Mouse (Mus musculus): ENCODE results near the gene Atg10. TPM values are rescaled to one million over a fixed set of nuclear protein-coding genes. Genes with fewer than 3 reads are reported as not detected.

Gene Atg10
- polyA plus RNA-seq, 1 experiment from 2014 or later: 16.8 TPM

DNA sequence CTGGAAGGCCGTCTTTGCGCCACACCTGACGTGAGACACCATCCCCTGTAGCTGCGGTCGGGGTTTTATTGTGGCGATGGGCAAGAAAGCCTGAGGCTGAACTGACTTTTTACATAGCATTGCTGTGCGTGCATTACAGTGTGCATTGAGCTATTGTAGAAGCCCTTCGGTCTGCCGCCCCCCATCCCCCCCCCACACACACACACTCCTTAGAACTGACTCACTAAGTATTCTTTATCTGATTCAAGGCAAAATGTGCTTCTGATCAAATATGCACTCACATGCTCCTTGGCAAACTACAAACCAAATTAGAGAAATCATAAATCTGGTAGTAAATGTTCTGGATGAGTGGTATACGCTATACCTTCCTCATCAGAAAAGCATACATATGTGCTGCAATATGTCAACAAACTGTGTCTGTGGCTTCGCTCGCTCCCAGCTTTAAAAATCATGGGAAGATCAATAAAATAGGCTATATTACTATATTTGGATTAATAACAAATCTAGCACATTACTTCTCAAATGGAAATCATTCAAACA lies 137.3 kb downstream of the Atg10 start:
- no peak overlapping the region for H3K4me3 ChIP-seq (ENCODE audit: low read length)
- H3K4me2 ChIP-seq (ENCODE audit: low read depth, low read length): no peak overlapping the region
- H3K27ac ChIP-seq (ENCODE audit: low read length): no peak overlapping the region
- ATAC-seq: no peak
- H3K4me1 ChIP-seq (ENCODE audit: control insufficient read depth, insufficient read depth, low read length): no peaks in the 10 kb centered on the region
- H3K27me3 ChIP-seq (replicated peaks; ENCODE audit: control insufficient read depth, insufficient read depth, low read length): no peaks in the 10 kb centered on the region
- no peaks in the 10 kb centered on the region for H3K9me3 ChIP-seq (ENCODE audit: control insufficient read depth, low read length)
- H3K9ac ChIP-seq (ENCODE audit: low read depth, low read length): no peak overlapping the region
- 90% methylated on average over 12 of the region's 12 CpGs for WGBS
- no peaks in the 10 kb centered on the region for H3K36me3 ChIP-seq (ENCODE audit: control insufficient read depth, insufficient read depth, low read length)

DNA sequence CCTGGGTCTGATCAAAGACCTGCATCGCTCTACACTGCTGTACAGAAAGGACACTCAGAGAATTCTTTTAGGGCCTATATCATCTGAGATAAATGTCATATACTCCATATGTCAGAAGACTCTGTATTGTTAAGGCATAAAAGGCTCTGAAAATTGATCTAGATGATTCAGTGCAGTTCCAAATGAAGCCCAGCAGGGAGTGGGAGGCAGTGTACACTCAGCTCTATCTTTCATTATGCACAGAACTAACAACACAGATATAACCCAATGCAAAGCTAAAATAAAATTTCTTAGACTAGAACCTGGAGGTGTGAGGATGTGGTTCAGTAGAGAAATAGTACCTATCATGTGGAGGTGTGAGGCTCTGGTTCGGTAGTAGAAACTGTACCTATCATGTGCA lies 151.4 kb downstream of the Atg10 start:
- H3K36me3 ChIP-seq (ENCODE audit: control insufficient read depth, insufficient read depth, low read length): no peaks in the 10 kb centered on the region
- H3K4me2 ChIP-seq (ENCODE audit: low read depth, low read length): no peak overlapping the region
- no peaks in the 10 kb centered on the region for H3K27me3 ChIP-seq (replicated peaks; ENCODE audit: control insufficient read depth, insufficient read depth, low read length)
- H3K4me1 ChIP-seq (ENCODE audit: control insufficient read depth, insufficient read depth, low read length): no peaks in the 10 kb centered on the region
- no peaks in the 10 kb centered on the region for H3K9me3 ChIP-seq (ENCODE audit: control insufficient read depth, low read length)
- H3K4me3 ChIP-seq (ENCODE audit: low read length): no peak overlapping the region
- WGBS: 92% methylated on average over 2 of the region's 2 CpGs
- ATAC-seq: no peak
- no peak overlapping the region for H3K9ac ChIP-seq (ENCODE audit: low read depth, low read length)
- no peak overlapping the region for H3K27ac ChIP-seq (ENCODE audit: low read length)

DNA sequence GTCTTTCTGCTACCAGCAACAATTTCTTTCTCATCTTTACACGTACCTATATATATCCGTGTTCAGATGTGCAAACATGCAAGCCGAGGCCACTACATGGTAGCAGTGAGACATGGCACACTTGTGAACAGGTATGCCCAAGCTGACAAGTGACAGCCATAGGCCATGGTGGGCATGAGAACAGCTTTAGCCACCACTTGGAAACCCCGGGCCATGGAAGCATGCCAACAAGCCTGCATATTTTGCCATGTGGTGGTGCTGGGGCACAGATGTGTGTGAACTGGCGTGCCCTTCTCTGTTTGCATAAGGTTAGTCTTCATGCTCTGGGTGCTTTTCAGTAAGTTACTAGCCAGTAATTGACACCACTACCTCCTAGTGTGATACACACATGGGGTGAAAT lies 162.9 kb downstream of the Atg10 start:
- WGBS: 93% methylated on average over 5 of the region's 5 CpGs
- Histone ChIP-seq H3K36me3 (ENCODE audit: control insufficient read depth, insufficient read depth, low read length) (no peaks in the 10 kb centered on the region), H3K9me3 (ENCODE audit: control insufficient read depth, low read length) (no peaks in the 10 kb centered on the region), H3K27ac (ENCODE audit: low read length) (no peak overlapping the region), H3K9ac (ENCODE audit: low read depth, low read length) (no peak overlapping the region), H3K4me2 (ENCODE audit: low read depth, low read length) (no peak overlapping the region), H3K4me1 (ENCODE audit: control insufficient read depth, insufficient read depth, low read length) (no peaks in the 10 kb centered on the region), H3K27me3 (replicated peaks; ENCODE audit: control insufficient read depth, insufficient read depth, low read length) (no peaks in the 10 kb centered on the region), H3K4me3 (ENCODE audit: low read length) (no peak overlapping the region)
- no peak for ATAC-seq

DNA sequence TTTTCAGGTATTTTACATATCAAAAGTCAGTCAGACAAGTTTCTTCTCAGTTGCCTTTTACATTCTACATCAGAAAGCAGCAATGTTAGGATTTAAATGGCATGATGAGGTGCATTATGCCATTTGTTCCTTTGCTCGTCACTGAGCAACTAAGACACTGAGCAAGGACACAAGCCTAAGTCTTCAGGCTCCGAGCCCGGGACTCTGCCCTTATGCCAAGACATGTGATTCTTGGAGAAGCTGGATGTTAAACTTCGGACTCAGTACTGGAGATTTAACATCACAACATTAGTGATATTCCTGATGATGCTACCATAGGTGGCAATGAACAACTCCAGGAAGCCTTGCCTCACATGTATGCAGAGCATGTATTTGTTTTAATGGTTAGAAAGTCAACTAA lies 175.6 kb downstream of the Atg10 start:
- H3K36me3 ChIP-seq (ENCODE audit: control insufficient read depth, insufficient read depth, low read length): no peaks in the 10 kb centered on the region
- no peak overlapping the region for H3K27ac ChIP-seq (ENCODE audit: low read length)
- 93% methylated on average over 4 of the region's 4 CpGs for WGBS
- H3K9me3 ChIP-seq (ENCODE audit: control insufficient read depth, low read length): peaks cover 3% of the 10 kb centered on the region; the same call in 1 of the 2 replicates
- H3K4me1 ChIP-seq (ENCODE audit: control insufficient read depth, insufficient read depth, low read length): no peaks in the 10 kb centered on the region
- H3K4me2 ChIP-seq (ENCODE audit: low read depth, low read length): no peak overlapping the region
- no peak overlapping the region for H3K4me3 ChIP-seq (ENCODE audit: low read length)
- ATAC-seq: no peak
- H3K27me3 ChIP-seq (replicated peaks; ENCODE audit: control insufficient read depth, insufficient read depth, low read length): no peaks in the 10 kb centered on the region
- no peak overlapping the region for H3K9ac ChIP-seq (ENCODE audit: low read depth, low read length)

DNA sequence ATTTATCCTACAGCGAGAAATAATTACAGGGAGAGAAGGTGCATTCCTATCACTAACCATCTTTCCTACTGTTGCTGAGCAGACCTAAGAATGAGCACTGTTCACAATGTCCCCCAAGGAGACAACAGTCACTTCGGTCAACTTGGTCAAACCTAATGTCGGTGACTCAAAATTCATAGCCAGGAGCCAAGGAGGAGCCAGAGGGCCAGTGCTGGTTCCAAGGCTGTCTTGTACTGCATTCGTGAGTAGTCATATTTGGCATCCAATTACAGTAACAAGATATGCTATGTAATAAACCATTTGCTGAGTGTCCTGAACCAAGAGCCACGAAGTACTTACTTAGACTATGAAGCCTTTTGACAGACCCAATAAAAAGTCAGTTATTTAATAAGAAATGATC lies 176.9 kb downstream of the Atg10 start:
- Histone ChIP-seq H3K9ac (ENCODE audit: low read depth, low read length) (no peak overlapping the region), H3K27me3 (replicated peaks; ENCODE audit: control insufficient read depth, insufficient read depth, low read length) (no peaks in the 10 kb centered on the region)

DNA sequence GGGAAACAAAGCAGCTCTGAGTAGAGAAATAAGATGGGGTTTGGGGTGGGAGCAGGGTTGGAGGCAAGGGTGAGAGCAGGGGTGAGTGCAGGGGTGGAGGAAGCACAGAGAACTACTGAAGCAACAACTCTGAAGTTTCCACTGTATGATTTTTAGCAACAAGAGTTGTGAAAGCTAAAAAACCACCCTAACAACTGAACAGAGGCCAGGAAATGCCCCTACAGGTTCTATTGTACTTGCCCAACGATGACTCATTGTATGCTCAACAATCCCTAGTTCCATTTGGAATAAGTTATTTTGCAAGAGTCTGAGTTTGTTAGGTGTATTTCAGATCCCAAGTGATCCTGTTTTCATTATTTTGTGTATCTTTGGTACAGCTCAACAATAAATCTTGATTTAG lies 182.5 kb downstream of the Atg10 start:
- no peaks in the 10 kb centered on the region for H3K36me3 ChIP-seq (ENCODE audit: control insufficient read depth, insufficient read depth, low read length)
- H3K4me3 ChIP-seq (ENCODE audit: low read length): no peak overlapping the region
- WGBS: 88% methylated on average over 1 of the region's 1 CpGs
- H3K9me3 ChIP-seq (ENCODE audit: control insufficient read depth, low read length): no peaks in the 10 kb centered on the region
- no peak overlapping the region for H3K27ac ChIP-seq (ENCODE audit: low read length)
- H3K4me2 ChIP-seq (ENCODE audit: low read depth, low read length): no peak overlapping the region
- ATAC-seq: no peak
- no peaks in the 10 kb centered on the region for H3K4me1 ChIP-seq (ENCODE audit: control insufficient read depth, insufficient read depth, low read length)
- no peaks in the 10 kb centered on the region for H3K27me3 ChIP-seq (replicated peaks; ENCODE audit: control insufficient read depth, insufficient read depth, low read length)
- no peak overlapping the region for H3K9ac ChIP-seq (ENCODE audit: low read depth, low read length)

More for the DNA sequence above, 176.9 kb downstream of the Atg10 start:
- Histone ChIP-seq H3K4me1 (ENCODE audit: control insufficient read depth, insufficient read depth, low read length) (no peaks in the 10 kb centered on the region), H3K4me2 (ENCODE audit: low read depth, low read length) (no peak overlapping the region), H3K27ac (ENCODE audit: low read length) (no peak overlapping the region), H3K36me3 (ENCODE audit: control insufficient read depth, insufficient read depth, low read length) (no peaks in the 10 kb centered on the region), H3K9me3 (ENCODE audit: control insufficient read depth, low read length) (peaks cover 3% of the 10 kb centered on the region; the same call in 1 of the 2 replicates), H3K4me3 (ENCODE audit: low read length) (no peak overlapping the region)
- no peak for ATAC-seq
- WGBS: 84% methylated on average over 5 of the region's 5 CpGs

DNA sequence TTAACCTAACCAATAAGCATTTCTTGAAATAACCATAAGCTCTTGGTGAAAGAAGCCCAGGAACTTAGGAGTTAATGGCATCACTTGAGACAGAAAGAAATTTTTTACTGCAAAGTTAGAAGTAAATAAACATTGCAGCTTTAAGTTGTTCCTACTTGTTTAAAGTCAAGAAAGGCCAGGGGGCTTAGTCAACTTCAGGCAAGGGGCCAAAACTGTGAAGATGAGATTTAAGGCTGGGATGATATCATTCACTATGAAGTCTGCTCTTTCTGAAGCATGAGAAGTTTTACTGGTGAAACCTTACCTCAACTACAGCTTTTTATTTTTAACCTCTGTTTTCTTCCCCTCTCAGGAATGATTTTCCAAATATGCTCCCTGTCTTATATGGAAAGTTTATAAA lies 183.3 kb downstream of the Atg10 start:
- Histone ChIP-seq H3K9me3 (ENCODE audit: control insufficient read depth, low read length) (no peaks in the 10 kb centered on the region), H3K27me3 (replicated peaks; ENCODE audit: control insufficient read depth, insufficient read depth, low read length) (no peaks in the 10 kb centered on the region), H3K4me1 (ENCODE audit: control insufficient read depth, insufficient read depth, low read length) (no peaks in the 10 kb centered on the region), H3K36me3 (ENCODE audit: control insufficient read depth, insufficient read depth, low read length) (no peaks in the 10 kb centered on the region), H3K27ac (ENCODE audit: low read length) (no peak overlapping the region), H3K4me3 (ENCODE audit: low read length) (no peak overlapping the region), H3K9ac (ENCODE audit: low read depth, low read length) (no peak overlapping the region), H3K4me2 (ENCODE audit: low read depth, low read length) (no peak overlapping the region)
- ATAC-seq: no peak

DNA sequence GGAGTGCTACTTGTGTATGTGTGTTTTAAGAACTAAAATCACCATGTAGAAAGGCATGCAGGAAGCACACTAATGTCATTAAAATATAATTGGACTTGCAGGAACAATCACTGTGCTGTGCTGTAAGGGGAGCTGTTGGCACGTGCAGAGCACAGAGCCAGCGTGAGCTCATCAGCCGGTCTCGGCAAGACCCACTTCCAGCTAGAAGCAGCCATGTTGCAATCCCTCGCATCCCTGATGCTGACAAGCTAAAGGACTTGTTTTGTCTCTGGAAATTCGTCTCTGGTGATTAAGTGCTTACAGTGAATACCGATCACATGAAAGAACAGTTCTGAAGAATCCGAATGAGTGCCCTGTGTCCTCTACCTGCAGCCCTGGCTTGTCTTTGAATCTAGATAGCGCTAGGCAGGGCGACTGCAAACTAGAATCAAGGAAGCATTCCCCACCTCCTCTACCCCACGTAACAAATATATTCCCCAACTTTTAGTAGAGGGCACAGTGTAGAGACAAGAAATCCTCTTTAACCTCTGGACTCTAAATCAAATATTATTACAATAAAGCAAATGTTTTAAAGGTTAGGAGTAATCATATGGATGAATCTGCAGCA lies 184.5 kb downstream of the Atg10 start:
- H3K27ac ChIP-seq (ENCODE audit: low read length): no peak overlapping the region
- H3K36me3 ChIP-seq (ENCODE audit: control insufficient read depth, insufficient read depth, low read length): no peaks in the 10 kb centered on the region
- H3K9ac ChIP-seq (ENCODE audit: low read depth, low read length): no peak overlapping the region
- WGBS: 36% methylated on average over 11 of the region's 11 CpGs
- peak; percentile 91 for ATAC-seq
- H3K27me3 ChIP-seq (replicated peaks; ENCODE audit: control insufficient read depth, insufficient read depth, low read length): no peaks in the 10 kb centered on the region
- H3K4me3 ChIP-seq (ENCODE audit: low read length): no peak overlapping the region
- no peaks in the 10 kb centered on the region for H3K4me1 ChIP-seq (ENCODE audit: control insufficient read depth, insufficient read depth, low read length)
- no peak overlapping the region; the same call in 1 of the 2 replicates for H3K4me2 ChIP-seq (ENCODE audit: low read depth, low read length)
- H3K9me3 ChIP-seq (ENCODE audit: control insufficient read depth, low read length): no peaks in the 10 kb centered on the region

DNA sequence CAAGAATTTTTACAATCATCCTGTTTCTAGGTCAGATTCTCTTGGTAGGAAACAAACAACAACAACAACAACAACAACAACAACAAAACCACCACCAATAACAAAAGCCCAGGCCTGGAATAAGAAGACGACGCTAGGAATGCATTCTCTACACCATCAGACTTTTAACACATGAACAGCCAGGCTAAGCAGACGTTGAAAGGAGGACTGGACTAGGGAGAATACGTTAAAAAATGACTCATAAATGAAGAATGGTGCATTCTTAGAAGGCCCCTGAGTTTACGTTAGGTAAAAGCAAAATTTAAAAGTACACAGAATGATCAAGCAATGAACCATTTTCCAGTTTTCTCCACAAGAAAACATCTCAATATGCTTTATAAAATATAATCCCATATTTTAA lies 185.1 kb downstream of the Atg10 start:
- Histone ChIP-seq H3K9me3 (ENCODE audit: control insufficient read depth, low read length) (no peaks in the 10 kb centered on the region), H3K27ac (ENCODE audit: low read length) (no peak overlapping the region), H3K27me3 (replicated peaks; ENCODE audit: control insufficient read depth, insufficient read depth, low read length) (no peaks in the 10 kb centered on the region), H3K4me1 (ENCODE audit: control insufficient read depth, insufficient read depth, low read length) (no peaks in the 10 kb centered on the region), H3K36me3 (ENCODE audit: control insufficient read depth, insufficient read depth, low read length) (no peaks in the 10 kb centered on the region), H3K9ac (ENCODE audit: low read depth, low read length) (no peak overlapping the region), H3K4me3 (ENCODE audit: low read length) (no peak overlapping the region), H3K4me2 (ENCODE audit: low read depth, low read length) (no peak overlapping the region)
- 64% methylated on average over 5 of the region's 5 CpGs for WGBS
- no peak for ATAC-seq

DNA sequence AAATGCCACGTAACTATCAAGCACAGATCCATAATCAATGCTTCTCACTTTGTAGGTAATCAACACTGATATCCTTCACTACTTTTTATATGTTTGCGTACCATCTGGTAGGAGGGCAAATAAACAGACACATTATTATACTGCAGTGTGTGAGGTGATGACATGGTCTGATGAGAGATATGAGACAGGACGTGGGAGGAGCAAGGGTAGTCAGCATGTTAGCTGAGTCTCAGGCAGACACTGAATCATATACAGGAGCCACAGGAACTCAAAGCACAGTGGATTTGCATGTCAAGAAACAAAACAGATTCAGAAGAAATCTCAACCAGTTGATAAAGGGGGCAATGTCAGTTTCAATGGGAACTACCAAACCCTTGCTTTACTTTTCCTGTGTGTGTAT lies 185.7 kb downstream of the Atg10 start:
- Histone ChIP-seq H3K27me3 (replicated peaks; ENCODE audit: control insufficient read depth, insufficient read depth, low read length) (no peaks in the 10 kb centered on the region), H3K36me3 (ENCODE audit: control insufficient read depth, insufficient read depth, low read length) (no peaks in the 10 kb centered on the region), H3K4me1 (ENCODE audit: control insufficient read depth, insufficient read depth, low read length) (no peaks in the 10 kb centered on the region), H3K9me3 (ENCODE audit: control insufficient read depth, low read length) (no peaks in the 10 kb centered on the region), H3K9ac (ENCODE audit: low read depth, low read length) (no peak overlapping the region), H3K4me3 (ENCODE audit: low read length) (no peak overlapping the region), H3K27ac (ENCODE audit: low read length) (no peak overlapping the region), H3K4me2 (ENCODE audit: low read depth, low read length) (no peak overlapping the region)
- 89% methylated on average over 3 of the region's 3 CpGs for WGBS
- no peak for ATAC-seq

All from intestine, embryonic 16.5 days (tissue).